Mouse (Mus musculus): ENCODE results near the gene Map2k6.
A peak's percentile ranks its signal among the peaks of the same experiment; 100 is the strongest.

Map2k6 gene

DNA sequence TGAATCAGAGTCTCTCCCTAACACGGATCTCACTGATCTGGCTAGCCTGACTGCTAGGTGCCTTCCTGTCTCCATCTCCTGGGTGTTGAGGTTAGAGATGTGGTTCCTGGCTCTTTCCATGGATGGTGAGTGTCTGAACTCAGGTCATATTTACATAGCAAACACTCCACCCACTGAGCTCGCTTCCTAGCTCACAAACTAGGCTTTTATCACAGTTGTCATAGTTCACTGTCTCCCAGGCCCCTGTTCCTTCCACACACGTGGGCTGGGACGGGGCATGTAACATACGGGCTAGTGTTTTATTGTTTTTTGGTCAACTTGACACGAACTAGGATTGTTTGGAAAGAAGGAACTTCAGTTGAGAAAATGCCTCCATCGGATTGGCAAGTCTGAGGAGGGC is 52.7 kb downstream of the Map2k6 start:
- no peak for DNase-seq (ENCODE audit: low spot score)

DNA sequence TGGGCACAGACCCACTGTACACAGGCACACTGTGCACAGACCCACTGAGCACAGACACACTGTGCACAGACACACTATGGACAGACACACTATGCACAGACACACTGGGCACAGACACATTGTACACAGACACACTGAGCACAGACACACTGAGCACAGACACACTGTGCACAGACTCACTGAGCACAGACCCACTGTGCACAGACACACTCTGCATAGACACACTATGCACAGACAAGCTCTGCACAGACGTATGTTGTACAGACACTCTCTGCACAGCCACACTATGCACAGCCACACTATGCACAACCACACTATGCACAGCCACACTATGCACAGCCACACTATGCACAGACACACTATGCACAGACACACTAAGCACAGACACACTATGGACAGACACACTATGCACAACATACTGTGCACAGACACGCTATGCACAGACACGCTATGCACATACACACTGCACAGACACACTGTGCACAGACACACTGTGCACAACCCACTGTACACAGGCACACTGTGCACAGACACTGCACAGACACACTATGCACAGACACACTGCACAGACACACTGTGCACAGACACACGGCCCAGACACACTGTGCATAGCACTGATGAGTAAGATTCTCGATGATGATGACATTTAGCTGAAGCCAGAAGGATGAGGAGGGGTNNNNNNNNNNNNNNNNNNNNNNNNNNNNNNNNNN is 54.7 kb downstream of the Map2k6 start:
- no peak for DNase-seq (ENCODE audit: low spot score)

DNA sequence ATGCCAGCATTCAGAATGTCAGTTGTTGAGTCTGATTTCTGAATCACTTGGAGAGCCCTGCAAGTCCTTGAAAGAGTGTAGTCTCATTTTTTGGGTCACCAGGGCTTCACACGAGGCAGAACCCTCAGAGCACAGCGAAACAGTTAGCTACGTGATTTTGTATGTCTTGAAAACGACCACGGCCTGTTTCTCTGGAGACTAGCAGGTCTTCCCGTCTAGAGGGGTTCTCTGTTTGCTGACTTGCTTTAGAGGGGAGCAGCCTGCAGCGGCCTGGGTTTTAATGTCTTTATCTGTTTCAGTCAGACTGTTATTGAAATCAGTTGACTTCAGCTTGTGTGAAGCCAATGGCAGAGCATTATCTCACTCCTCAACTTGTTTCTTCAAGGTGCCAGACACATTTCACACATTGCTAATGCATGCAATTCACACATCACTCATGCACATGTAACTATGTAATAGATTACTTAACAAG is 58.6 kb downstream of the Map2k6 start:
- DNase-seq (ENCODE audit: low spot score) = no peak

DNA sequence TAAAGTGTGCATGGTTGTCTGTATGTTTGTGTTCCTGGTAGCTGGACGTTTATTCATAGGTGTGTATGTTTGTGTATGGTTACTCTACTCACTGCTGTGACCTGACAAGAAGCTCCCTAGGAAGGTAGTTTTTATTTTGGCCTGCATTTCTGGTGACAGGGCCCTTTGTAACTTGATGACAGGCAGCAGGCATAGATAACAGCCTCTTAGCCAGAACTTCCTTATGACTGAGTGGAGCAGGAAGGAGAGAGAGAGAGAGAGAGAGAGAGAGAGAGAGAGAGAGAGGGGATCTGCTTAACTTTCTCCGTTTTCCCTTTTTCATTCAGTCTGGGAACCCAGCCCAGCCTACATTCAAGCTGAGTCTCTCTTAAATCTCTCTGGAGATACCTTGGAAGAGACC is 61.6 kb downstream of the Map2k6 start:
- no peak for DNase-seq (ENCODE audit: low spot score)

DNA sequence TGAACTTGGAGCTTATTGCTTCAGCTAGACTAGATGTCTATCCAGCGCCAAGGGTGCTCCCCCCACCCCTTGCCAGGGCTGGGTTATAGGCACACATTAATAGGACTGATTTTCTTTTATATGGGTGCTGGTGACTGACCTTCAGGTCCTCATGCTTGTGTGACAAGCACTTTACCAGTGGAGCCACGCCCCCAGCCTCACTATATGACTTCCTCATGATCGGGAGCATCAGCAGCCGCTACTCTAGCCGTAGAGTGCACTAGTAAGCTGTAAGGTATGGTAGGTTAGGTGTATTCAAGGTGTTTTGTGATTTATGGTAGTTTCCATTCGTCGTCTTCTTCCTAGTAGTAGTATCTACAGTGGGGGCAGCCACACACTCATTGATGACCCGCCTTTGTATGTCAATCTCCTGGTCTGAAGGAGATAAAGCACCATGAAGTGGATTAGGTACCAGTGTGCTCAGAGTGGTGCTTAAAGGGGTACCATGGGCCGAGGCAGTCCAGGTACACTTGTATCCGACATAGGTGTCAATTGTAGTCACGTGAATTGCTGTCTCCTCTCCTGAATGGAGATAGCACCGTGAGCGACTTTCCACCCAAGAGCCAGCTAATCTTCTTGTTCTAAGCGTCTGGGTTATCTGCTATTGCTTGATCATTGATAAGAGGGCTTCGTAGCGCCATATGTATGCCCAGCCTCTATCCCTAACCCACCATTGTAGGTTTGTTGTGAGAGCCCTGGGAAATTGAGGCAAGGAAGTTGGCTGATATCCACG is 62.8 kb downstream of the Map2k6 start:
- DNase-seq (ENCODE audit: low spot score) = no peak

DNA sequence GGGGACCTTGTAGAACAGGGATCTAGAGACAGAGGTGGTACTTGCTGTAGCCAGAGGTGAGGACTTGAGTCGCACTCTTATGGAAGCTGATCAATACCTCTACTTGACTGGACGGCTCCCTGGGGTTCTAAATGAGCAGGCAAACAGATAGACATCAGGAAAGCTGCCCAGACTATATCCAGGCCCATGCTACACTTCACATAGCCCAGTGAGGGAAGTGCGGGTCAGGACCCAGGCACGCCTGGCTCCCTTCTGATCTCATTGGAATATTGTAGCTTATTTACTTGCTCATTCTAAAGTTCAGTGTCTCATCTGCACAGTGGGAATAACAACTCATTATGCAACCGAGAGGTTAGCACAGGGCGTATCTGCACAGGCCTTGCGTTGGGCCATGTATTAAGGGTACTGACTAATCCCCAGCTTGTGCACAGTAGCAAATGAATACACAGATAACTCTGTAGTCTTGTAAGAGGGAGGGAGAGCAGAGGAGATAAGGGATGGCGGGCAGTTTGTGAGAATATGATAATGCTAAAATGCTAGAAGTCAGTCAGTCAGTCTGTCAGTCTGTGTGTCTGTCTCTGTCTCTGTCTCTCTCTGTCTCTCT is 64.2 kb downstream of the Map2k6 start:
- DNase-seq (ENCODE audit: low spot score) = no peak

DNA sequence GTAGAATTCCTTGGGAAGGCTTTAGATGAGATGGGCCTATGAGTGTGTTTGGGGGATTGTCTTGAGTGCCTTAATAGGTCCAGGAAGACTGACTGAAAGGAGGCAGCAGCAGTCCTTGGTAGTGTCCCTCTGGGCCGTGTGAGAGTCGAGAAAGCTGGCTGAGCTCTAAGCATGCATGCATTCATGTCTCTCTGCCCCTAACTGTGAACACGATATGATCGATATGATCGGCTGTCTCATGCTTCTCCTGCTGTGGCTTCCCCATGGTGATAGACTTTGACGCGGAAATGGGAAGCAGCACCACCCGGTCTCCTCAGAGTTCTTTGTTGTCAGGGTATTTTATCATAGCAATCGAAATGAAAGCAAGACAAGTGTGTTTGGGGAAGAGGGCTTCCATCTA is 64.9 kb downstream of the Map2k6 start:
- DNase-seq (ENCODE audit: low spot score) = no peak

DNA sequence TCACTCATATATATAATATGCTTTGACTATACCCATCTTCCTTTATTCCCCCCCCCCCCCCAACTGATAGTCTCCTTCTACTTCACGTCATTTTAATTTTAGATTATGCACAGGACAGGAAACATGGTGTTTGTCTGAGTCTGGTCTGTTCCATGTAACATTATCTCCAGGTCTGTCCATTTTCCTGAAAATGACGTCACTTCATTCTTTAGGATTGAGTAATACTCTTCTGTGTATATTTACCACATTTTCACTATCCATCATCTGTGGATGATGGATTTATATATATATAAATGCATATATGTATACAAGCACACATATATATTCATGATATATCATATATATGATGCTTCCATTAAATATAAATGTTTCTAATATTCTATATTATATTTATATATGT is 70.1 kb downstream of the Map2k6 start:
- DNase-seq (ENCODE audit: low spot score) = no peak

DNA sequence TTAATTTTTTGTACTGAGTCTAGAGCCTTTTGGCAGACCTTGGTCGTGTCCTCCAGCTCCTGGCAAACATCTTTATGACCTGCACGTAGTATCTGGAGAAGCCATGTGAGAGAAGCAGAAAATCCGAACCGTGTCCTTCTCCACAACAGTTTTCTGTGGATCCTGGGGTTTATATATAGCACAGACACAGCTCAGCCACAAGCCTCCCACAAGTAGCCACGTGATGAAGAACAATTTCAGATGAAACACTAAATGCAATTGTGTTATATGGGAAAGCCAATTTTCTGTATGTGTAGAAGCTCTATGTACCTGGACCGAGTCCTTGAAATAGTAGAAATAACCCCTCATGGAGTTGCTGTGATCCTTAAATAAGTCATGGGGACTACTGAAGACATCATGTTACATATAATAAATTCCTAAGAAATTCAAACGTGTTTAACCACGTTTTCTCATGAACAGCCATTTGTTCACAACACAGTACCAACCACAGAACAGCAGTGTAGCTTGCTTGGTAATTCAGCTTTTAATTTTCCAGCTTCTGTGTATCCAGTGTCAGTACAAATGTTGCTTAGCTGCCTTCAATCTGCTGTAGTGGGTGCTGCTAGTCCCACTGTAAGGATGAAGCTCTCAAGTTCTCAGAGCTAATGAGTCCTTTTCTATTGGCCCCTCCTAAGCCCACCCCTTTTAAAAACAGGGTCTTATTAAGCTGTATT is 71.8 kb downstream of the Map2k6 start:
- no peak for DNase-seq (ENCODE audit: low spot score)

DNA sequence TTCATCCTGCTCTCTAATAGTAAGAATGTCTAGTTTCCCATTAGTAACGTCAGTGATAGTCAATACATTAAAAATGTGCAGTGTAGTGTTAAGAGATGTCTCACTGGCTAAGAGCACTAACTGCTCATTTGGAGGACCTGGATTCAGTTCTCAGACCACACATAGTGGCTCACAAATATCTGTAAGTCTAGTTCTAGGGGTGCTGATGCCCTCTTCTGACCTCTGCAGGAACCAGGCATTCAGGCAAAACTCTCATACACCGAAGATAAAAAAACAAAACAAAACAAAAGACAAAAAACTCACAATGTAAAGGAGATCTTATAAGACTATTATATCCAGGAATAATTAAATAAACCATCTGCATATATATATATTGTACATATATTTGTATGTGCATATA is 72.4 kb downstream of the Map2k6 start:
- DNase-seq (ENCODE audit: low spot score) = no peak

DNA sequence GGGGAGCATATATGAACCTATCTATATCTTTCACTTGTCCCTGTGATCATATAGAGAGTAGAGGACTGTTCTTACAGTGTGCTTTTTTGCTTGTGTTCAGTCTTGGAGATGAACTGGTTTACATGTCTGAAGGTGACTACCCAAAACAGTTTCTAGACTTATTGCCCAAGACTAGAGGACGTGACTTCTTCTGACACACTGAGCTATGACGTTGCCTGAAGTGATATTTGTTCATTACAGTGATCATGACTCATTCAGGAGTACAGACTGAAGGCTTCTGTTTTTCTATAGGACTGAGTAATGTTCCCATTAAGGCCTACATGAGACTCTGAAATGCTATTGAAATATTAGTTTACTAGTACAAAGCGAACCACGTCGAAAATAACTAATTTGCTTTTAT is 73.2 kb downstream of the Map2k6 start:
- no peak for DNase-seq (ENCODE audit: low spot score)

DNA sequence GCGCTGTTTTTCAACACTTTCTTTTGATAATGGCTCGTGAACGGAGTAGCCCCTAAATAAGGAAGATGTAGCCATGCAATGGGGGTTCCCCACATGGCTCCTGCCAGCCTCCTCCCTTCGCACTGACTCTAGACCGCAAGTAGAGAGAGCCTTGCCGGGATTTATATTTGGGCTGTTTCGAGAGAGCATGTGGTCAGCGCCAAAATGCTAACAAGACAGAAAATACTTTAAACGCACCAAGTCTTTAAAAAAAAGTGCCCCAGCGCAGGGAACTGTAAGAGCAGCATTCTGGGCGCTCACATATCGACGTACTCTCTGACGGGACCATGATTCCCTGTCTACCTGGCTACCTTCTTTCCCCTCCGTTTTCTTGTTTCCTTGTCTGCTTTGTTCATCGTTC is 74.6 kb downstream of the Map2k6 start:
- DNase-seq (ENCODE audit: low spot score) = no peak

DNA sequence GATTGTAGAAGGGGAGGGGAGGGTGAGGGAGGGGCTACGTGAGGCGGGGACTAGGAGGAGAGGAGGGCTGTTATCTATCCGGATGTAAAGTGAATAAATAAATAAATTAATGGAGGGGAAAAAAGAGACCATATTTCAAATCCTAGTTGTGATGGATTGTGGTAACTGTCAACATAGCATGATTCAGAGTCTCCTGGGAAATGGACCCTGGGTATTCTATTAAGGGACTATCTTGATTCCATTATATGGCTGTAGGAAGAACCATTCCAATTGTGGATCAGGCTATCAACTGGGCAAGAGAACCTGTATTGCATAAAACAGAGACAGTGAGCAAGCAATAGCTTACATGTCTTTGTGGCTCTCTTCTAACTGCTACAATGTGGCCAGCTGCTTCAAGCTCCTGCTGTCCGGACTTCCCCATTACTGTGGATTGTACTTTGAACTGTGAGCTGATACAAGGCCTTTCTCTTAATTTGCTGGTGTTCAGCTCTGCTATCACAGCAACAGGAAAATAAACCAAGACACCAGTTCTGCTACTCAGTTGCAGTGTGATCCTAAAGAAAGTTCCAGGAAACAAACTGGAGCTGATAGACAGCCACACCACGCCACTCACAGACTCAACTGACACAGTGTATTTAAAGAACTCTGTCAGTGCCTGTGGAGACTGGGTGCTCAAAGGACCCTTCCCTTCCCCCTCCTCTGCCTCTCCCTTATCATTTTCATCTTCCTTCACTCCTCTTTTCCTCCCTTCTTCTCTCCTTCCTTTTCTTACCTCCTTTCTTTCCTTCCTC is 77.6 kb downstream of the Map2k6 start:
- DNase-seq (ENCODE audit: low spot score) = no peak

DNA sequence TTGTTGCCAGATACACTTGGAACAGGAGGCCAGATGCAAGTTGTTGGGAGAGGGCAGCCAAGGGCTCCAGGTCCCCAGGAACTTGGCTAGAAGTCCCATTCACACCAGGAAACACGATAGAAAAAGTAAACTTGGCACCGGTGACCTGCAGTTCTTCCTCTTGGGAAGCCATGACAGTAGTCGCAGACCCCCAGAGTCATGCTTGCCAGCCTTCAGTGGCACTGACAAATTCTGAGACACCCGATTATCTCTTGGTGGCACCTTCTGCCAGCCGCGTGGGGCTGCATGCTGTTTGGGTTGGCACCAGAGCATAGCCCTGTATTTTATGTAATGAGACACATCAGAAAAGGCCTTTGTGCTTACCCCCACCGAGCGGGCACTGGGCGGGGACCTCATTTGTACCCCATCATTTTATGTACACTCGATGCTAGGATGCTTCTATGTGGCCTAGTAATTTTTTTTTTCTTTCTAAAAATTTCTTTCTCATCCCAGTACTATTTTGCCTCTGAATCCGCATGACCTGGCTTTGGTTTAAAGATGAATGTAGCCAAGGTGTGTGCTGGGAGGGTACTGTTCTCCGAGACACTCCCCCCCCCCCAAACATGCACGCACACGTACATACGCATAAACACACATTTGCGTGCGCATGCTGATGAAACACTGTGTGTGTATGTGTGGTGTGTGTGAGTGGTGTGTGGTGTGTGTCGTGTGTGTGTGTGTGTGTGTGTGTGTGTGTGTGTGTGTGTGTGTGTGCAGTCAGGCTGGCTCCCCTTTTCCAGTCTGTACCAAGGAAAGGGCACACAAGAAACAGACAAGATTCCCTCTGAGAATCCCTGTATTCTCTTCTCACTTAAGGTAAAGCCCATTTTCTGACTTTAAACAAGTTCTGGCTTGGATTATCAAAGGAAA is 79.3 kb downstream of the Map2k6 start:
- no peak for DNase-seq (ENCODE audit: low spot score)

DNA sequence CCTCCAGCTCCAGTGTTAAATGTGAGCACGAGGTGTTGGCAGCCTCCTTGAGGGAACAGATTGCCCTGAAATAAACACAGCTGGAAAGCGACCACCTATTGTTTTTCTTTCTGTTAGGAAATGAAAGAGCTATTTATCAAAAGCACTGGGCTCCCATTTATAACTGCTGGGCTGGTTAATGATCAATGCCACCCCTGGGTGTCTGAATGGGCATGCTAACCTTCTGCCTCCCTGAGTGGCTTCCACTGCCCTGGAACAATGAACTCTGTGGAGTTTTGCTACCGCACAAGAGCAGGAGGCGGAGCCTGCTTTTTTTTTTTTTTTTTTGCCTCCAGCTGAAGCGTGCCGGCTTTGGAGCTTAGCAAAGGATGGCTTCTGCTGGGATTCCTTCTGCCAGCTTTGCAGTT is 80.1 kb downstream of the Map2k6 start:
- no peak for DNase-seq (ENCODE audit: low spot score)

DNA sequence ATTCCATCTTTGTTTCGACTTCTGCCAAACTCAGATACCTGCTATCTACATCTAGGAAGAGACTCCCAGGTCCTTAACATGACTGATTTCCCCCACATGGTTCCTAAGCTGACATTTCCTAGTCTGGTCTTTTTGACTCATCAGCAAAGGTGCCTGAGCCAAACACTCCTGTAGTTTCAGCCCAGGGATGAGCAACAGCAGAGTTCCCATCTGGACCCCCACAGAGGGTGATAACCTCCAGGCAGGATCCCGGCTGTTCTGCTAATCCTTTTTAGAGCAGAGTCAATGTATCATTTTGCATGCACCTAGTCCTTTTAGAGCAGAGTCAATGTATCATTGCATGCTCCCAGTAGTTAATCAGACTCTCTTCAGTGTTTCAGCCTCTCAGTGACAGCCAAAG is 82.5 kb downstream of the Map2k6 start:
- no peak for DNase-seq (ENCODE audit: low spot score)

DNA sequence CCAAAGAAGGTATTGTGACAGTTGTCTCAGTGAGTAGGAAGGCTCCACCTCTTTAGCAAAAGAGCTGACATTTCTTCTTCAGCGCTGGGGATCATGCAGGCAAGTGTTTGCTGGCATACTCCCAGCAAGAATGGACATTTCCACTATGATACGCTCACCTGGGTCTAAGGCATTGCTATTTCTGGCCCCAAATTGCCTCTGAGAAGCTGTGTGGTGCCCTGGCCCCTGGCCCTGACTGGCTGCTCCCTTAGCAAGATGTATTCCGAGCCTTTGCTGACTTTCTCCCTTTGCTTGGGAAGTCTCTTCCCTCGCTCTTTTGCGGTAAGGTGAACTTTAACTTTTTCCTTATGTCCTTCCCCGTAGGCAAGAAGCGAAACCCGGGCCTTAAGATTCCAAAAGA is 83.3 kb downstream of the Map2k6 start:
- no peak for DNase-seq (ENCODE audit: low spot score)

DNA sequence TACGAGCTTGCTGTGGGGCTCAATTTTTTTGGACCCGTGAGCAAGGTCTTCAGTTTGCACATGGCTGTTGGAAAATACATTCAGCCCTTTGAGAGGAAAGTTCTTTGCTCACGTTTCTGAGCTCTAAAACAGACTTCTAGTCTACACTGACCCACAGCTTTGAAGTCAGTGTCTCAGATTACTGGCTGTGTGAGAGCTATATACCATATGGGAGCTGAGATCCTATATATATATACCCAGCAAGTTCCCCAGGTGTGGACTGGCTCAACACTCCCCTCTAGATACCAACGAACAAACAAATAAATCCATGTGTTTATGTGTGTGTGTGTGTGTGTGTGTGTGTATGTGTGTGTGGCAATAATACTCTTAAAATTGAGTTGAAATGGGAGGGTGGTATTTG is 83.7 kb downstream of the Map2k6 start:
- DNase-seq (ENCODE audit: low spot score) = no peak

DNA sequence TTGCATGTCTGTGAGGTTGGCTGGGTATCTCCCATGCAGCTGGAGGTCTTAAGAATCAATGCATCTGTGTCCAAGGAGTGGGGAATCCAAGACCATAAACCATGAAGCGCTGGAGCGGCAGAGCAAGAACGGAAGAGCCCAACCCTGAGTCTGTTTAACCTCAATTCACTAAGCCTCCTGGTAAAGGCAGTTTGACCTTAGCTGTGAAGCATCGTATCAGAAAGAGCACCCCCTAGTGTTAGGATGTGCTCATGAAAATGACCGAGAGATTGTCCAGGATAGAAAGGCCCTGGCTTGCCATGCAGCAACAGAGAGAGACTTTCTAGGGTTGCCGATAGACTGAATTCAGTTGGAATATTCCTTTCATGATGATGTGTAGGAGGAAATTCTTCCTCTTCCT is 84.2 kb downstream of the Map2k6 start:
- peak; percentile 39 for DNase-seq (ENCODE audit: low spot score)

DNA sequence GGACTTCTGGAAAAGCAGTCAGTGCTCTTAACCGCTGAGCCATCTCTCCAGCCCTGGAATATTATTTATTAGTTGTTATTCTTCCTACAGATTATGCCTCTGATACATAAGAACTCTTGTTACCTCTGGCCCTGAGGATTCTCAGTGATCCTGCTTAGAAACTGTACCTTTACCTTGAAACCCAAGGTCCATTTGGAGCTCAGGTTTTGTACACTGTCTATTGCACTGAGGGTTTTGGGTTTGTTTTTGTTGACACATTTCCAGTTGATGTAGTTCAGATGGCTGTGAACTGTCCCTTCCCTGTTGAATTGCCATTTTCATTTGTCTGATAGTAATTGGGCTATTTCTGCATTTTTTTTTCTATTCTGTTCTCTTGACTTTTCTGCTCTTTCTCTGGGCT is 85.5 kb downstream of the Map2k6 start:
- DNase-seq (ENCODE audit: low spot score) = no peak

DNA sequence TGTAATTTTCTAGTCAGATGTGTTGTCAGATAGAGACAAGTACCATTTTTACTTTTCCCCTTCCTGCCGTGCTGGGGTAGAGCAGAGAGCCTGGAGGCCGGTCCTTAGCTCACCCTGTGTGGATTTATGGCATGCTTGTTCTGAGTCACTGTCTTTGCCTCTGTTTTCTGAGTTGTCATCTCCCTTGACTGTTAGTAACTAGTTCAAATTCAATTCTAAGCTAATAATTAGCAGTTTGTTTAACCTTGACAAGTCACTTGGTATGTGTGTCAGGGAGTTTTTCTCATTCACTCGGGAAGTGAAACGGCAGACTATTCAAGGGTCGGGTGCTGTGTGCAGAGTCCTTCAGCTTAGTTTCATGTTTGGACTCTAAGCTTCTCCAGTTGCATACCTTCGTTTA is 86.2 kb downstream of the Map2k6 start:
- no peak for DNase-seq (ENCODE audit: low spot score)
